ENCODE assay signal across 11 mouse cellular contexts in genomic region chr15:102016096-102016495, GRCm38 (mm10). TPM values are rescaled to one million over a fixed set of nuclear protein-coding genes. Genes with fewer than 3 reads are reported as not detected.
DNase-seq lines count a peak whose midpoint lies in the region; ATAC-seq and TF ChIP-seq lines count a peak whose summit lies in the region.
"Had no signal": no experiment of that assay in that cellular context is flagged by ENCODE, and none has a peak within 500 bp of the region (broad histone marks: within the 10 kb centered on the region; RNA-seq: fewer than 3 reads in every experiment).

No protein-coding gene starts in this region.

- H3K27me3 ChIP-seq in heart, embryonic 10.5 days (ENCODE audit: insufficient read depth, poor library complexity, severe bottlenecking) = no peaks in the 10 kb centered on the region; the same call in 1 of the 2 replicates
- H3K27me3 ChIP-seq in liver, adult 2 months (ENCODE audit: control insufficient read depth, insufficient read depth, low read length) = no peaks in the 10 kb centered on the region
- no peaks in the 10 kb centered on the region for H3K27me3 ChIP-seq in Patski
- H3K27me3 ChIP-seq in thymus, adult 2 months (ENCODE audit: control insufficient read depth, insufficient read depth, low read length) = no peaks in the 10 kb centered on the region
- H3K27me3 ChIP-seq: forebrain, embryonic 15.5 days had no signal

- 9% methylated on average over 3 of the region's 3 CpGs for WGBS in heart, embryonic 10.5 days
- 14% methylated on average over 3 of the region's 3 CpGs for WGBS in liver, adult 2 months
- WGBS in thymus, adult 2 months = 81% methylated on average over 3 of the region's 3 CpGs

- ATAC-seq in Patski = peak; percentile 85
- ATAC-seq in inflammation-experienced regulatory T-cells, adult 6 months = no peak
- ATAC-seq: forebrain, embryonic 15.5 days had no signal

- no peaks in the 10 kb centered on the region for H3K79me2 ChIP-seq in liver, adult 2 months (ENCODE audit: control insufficient read depth, insufficient read depth, low read length)

- H3K27ac ChIP-seq in heart, embryonic 10.5 days = peak overlapping the region; percentile 83
- peak overlapping the region; percentile 91 for H3K27ac ChIP-seq in liver, adult 2 months (replicated peaks; ENCODE audit: insufficient read depth, low read depth, low read length)
- no peak overlapping the region; the same call in 1 of the 2 replicates for H3K27ac ChIP-seq in thymus, adult 2 months (ENCODE audit: control insufficient read depth, insufficient read depth, low read length)
- H3K27ac ChIP-seq: forebrain, embryonic 15.5 days had no signal

- H3K4me1 ChIP-seq in heart, embryonic 10.5 days = peaks cover 50% of the 10 kb centered on the region
- peaks cover 23% of the 10 kb centered on the region for H3K4me1 ChIP-seq in liver, adult 2 months (ENCODE audit: control insufficient read depth, insufficient read depth, low read length)
- no peaks in the 10 kb centered on the region; the same call in 1 of the 2 replicates for H3K4me1 ChIP-seq in thymus, adult 2 months (replicated peaks; ENCODE audit: control insufficient read depth, insufficient read depth, low read length)

- no peak for DNase-seq in heart, embryonic 10.5 days (ENCODE audit: low spot score)
- no peak for DNase-seq in heart, adult 18-20 months
- no peak for DNase-seq in liver, adult 2 months (ENCODE audit: extremely low read depth, low read depth, low spot score)
- DNase-seq in liver = no peak
- peak; percentile 91 for DNase-seq in Patski (ENCODE audit: low read depth, low spot score)
- DNase-seq in lung, postnatal 36 days = peak; percentile 55
- no peak for DNase-seq in thymus, adult 2 months
- DNase-seq: cerebellum, adult 11-12 months had no signal

- no peak overlapping the region for H3K4me3 ChIP-seq in heart, embryonic 10.5 days
- H3K4me3 ChIP-seq in liver, adult 2 months (ENCODE audit: insufficient read depth, low read depth, low read length) = no peak overlapping the region
- H3K4me3 ChIP-seq in thymus, adult 2 months (ENCODE audit: control insufficient read depth, insufficient read depth, low read length) = no peak overlapping the region
- H3K4me3 ChIP-seq: forebrain, embryonic 15.5 days had no signal

- in situ Hi-C loops in Patski (cut with MboI; ENCODE audit: low pct_unique_long_range_greater_than_20kb) = no loop called here

- POLR2A ChIA-PET in Patski (lab: Charles Lee) = no interaction called here

- no peak for TF ChIP-seq CTCF in liver, adult 2 months (IDR thresholded peaks at IDR 0.05; ENCODE audit: low read depth, low read length)
- TF ChIP-seq CTCF in Patski (IDR thresholded peaks at IDR 0.05) = no peak
- TF ChIP-seq CTCF in thymus, adult 2 months (IDR thresholded peaks at IDR 0.05; ENCODE audit: borderline replicate concordance, control insufficient read depth, extremely low read depth, insufficient read depth, low read length, poor library complexity) = no peak

- no peak for TF ChIP-seq POLR2A in liver, adult 2 months (IDR thresholded peaks at IDR 0.05; ENCODE audit: extremely low read depth, insufficient read depth, low read length)
- TF ChIP-seq POLR2A in thymus, adult 2 months (IDR thresholded peaks at IDR 0.05; ENCODE audit: control insufficient read depth, extremely low read depth, insufficient read depth, low read length, poor library complexity) = no peak

- H3K9me3 ChIP-seq in heart, embryonic 10.5 days = no peaks in the 10 kb centered on the region
- H3K9me3 ChIP-seq: forebrain, embryonic 15.5 days had no signal

- H3K36me3 ChIP-seq in heart, embryonic 10.5 days = no peaks in the 10 kb centered on the region
- no peaks in the 10 kb centered on the region for H3K36me3 ChIP-seq in liver, adult 2 months (ENCODE audit: control insufficient read depth, insufficient read depth, low read length)
- no peaks in the 10 kb centered on the region for H3K36me3 ChIP-seq in thymus, adult 2 months (ENCODE audit: control insufficient read depth, insufficient read depth, low read length)
- H3K36me3 ChIP-seq: forebrain, embryonic 15.5 days had no signal

- CTCF ChIA-PET in Patski (lab: Charles Lee) = interaction anchor here (1.9 kb wide), 1 partner anchor 13 kb away, joined by 4 read pairs; no protein-coding TSS in a partner anchor

- peak overlapping the region; percentile 64 for H3K9ac ChIP-seq in liver, adult 2 months (ENCODE audit: low read depth, low read length)
- H3K9ac ChIP-seq: forebrain, embryonic 15.5 days had no signal

RNA-seq across cellular contexts. Expression of gene Krt8, which starts 11.8 kb away (rescaled TPM):
- 83.2 and 193 TPM in 2 replicates for polyA plus RNA-seq in heart, embryonic 10.5 days (2016; fragmentation: Nextera tagmentation; extraction: Ambion mirVana)
- total RNA-seq in heart, adult 18-20 months (2021) = 1 to 10 TPM; 1.5 to 3.0 TPM
- total RNA-seq in liver, adult 2 months (2014; rRNA removed) = 240 and 251 TPM in 2 replicates
- 155 and 168 TPM in 2 replicates for polyA plus RNA-seq in liver, adult 2 months (2012; rRNA removed)
- polyA plus RNA-seq in Patski (2021) = 73.5 TPM
- under 1 TPM in 1 of 3 experiments, not detected in 2; 0.23 TPM for polyA plus RNA-seq in inflammation-experienced regulatory T-cells, adult 6 months (2017; shearing (Covaris generic))
- 220 and 270 TPM in 2 replicates for polyA plus RNA-seq in thymus, adult 2 months (2012; rRNA removed)
- total RNA-seq: left cerebral cortex, postnatal 14 days had no signal

RNA-seq across cellular contexts. Expression of gene Krt18, which starts 11.9 kb away (rescaled TPM):
- polyA plus RNA-seq in heart, embryonic 10.5 days (2016; fragmentation: Nextera tagmentation; extraction: Ambion mirVana) = 78.5 and 184 TPM in 2 replicates
- total RNA-seq in heart, adult 18-20 months (2021) = 1 to 10 TPM; 2.8 to 3.7 TPM
- 255 and 258 TPM in 2 replicates for total RNA-seq in liver, adult 2 months (2014; rRNA removed)
- 110 and 124 TPM in 2 replicates for polyA plus RNA-seq in liver, adult 2 months (2012; rRNA removed)
- 24.8 TPM for polyA plus RNA-seq in Patski (2021)
- 1 to 10 TPM in 2 of 3 experiments, under 1 TPM in 1; 0.41 to 1.2 (median 1.2) TPM for polyA plus RNA-seq in inflammation-experienced regulatory T-cells, adult 6 months (2017; shearing (Covaris generic))
- 197 and 219 TPM in 2 replicates for polyA plus RNA-seq in thymus, adult 2 months (2012; rRNA removed)

RNA-seq across cellular contexts. Expression of gene Eif4b, which starts 57.5 kb away (rescaled TPM):
- polyA plus RNA-seq in heart, embryonic 10.5 days (2016; fragmentation: Nextera tagmentation; extraction: Ambion mirVana) = 85.5 and 99.6 TPM in 2 replicates
- 100 to 1,000 TPM; 151 to 167 TPM for total RNA-seq in heart, adult 18-20 months (2021)
- total RNA-seq in liver, adult 2 months (2014; rRNA removed) = 119 and 130 TPM in 2 replicates
- polyA plus RNA-seq in liver, adult 2 months (2012; rRNA removed) = 70.5 and 73.8 TPM in 2 replicates
- 237 TPM for polyA plus RNA-seq in Patski (2021)
- polyA plus RNA-seq in inflammation-experienced regulatory T-cells, adult 6 months (2017; shearing (Covaris generic)) = 100 to 1,000 TPM in 2 of 3 experiments, 10 to 100 TPM in 1; 90.5 to 131 (median 129) TPM
- 99.3 and 108 TPM in 2 replicates for polyA plus RNA-seq in thymus, adult 2 months (2012; rRNA removed)

Comparison
In these comparisons a context has a peak if more than half of its experiments do, and no peak if none do; other contexts are left out.
1. DNase-seq: peak in Patski (single experiment) and lung, postnatal 36 days (single experiment); none in heart, embryonic 10.5 days (single experiment), heart, adult 18-20 months (0 of 2), liver, adult 2 months (single experiment), liver (single experiment) and thymus, adult 2 months (single experiment).
2. RNA of gene Krt8, which starts 11.8 kb away (polyA plus RNA-seq): 220 to 270 TPM in thymus, adult 2 months, 83.2 to 193 TPM in heart, embryonic 10.5 days, 155 to 168 TPM in liver, adult 2 months and 73.5 TPM in Patski (single experiment); 0.23 TPM in inflammation-experienced regulatory T-cells, adult 6 months; every median in the first group is over 10 times any median in the second.
3. RNA of gene Krt18, which starts 11.9 kb away (polyA plus RNA-seq): 197 to 219 TPM in thymus, adult 2 months, 78.5 to 184 TPM in heart, embryonic 10.5 days, 110 to 124 TPM in liver, adult 2 months and 24.8 TPM in Patski (single experiment); 0.41 to 1.2 TPM in inflammation-experienced regulatory T-cells, adult 6 months; every median in the first group is over 10 times any median in the second.